Mouse (Mus musculus) forebrain, embryonic 10.5 days (tissue): Measurements from ENCODE around the gene Ppp1r13b. TPM values are rescaled to one million over a fixed set of nuclear protein-coding genes. Genes with fewer than 3 reads are reported as not detected.

Experiments
- DNase-seq: peaks from one replicate; pipeline ENCODE4 v3.0.0-alpha.2; 2017; ENCODE audit warnings: low spot score; ENCODE audit errors: extremely low spot score
- H3K27ac ChIP-seq: fragments of 300-500 bp; sonication (generic); 2 replicates; pipeline ENCODE4 v1.5.1; 2016; ENCODE audit warnings: mild to moderate bottlenecking
- H3K27me3 ChIP-seq: fragments of 300-500 bp; sonication (generic); 2 replicates; pipeline ENCODE4 v1.6.1; 2016; ENCODE audit warnings: mild to moderate bottlenecking; ENCODE audit not compliant: poor library complexity, severe bottlenecking
- H3K36me3 ChIP-seq: fragments of 300-500 bp; sonication (generic); replicated peaks from 2 replicates; pipeline ENCODE4 v1.6.1; 2016; ENCODE audit warnings: mild to moderate bottlenecking, moderate library complexity
- H3K4me1 ChIP-seq: fragments of 300-500 bp; sonication (generic); 2 replicates; pipeline ENCODE4 v1.6.1; 2016
- H3K4me3 ChIP-seq: fragments of 300-500 bp; sonication (generic); 2 replicates; pipeline ENCODE4 v1.5.1; 2016; ENCODE audit warnings: mild to moderate bottlenecking, moderate library complexity
- H3K9me3 ChIP-seq: fragments of 300-500 bp; sonication (generic); 2 replicates; pipeline ENCODE4 v1.6.1; 2016; ENCODE audit warnings: mild to moderate bottlenecking, moderate library complexity
- WGBS: fragments of 180-500 bp; shearing (Covaris S2); methylation state at CpG from one replicate; pipeline ENCODE4 v1.1.7; 2016; 5-methylcytosine and 5-hydroxymethylcytosine counted together
- polyA plus RNA-seq: library from polyadenylated mRNA; unstranded; fragments of >200 nt; fragmentation: Nextera tagmentation; extraction: Ambion mirVana; gene quantifications from 2 replicates; pipeline ENCODE4 v1.2.1, GENCODE M21; 2016

The Ppp1r13b gene
- polyA plus RNA-seq, 1 experiment from 2014 or later, result 3.1 TPM

DNA sequence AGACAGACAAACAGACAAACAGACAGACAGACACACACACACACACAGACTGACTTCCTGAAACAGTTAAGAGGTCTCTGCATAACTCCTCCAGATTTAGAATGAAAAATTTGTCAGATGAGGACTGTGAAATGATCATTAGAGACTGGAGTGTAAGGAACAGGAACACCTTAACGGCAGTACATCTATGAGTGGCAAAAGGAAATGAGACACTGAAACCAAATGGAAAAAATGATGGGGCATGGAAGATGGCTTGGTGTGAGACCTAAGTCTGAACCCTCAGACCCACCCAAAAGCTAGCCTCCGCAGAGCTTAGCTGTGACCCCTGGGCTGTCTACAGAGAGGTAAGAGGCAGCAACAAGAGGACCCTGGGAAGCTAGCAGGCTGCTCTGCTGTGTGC, 52.5 kb downstream of the Ppp1r13b start:
- Histone ChIP-seq H3K27ac (no peak overlapping the region), H3K9me3 (no peaks in the 10 kb centered on the region), H3K36me3 (no peaks in the 10 kb centered on the region), H3K4me1 (peaks cover 8% of the 10 kb centered on the region), H3K27me3 (no peaks in the 10 kb centered on the region), H3K4me3 (no peak overlapping the region)
- 94% methylated on average over 2 of the region's 2 CpGs for WGBS
- no peak for DNase-seq

DNA sequence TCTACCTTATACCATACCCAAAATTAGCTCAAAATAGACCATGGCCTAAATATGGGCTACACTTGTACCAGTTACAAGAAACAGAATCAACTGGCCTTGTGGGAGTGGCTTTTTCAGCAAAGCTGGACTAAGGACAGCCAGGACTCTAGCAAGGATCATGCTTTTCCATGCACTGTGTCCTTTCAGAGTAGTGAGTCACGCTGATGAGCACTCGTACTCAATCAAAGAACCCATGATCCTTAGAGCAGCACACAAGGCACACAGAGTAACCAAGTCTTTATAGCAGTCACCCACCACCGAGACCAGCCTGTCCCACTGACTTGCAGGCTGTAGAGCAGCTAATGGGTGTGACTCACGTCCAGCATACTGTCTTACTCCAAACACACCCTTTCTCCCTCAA, 54.4 kb downstream of the Ppp1r13b start:
- Histone ChIP-seq H3K36me3 (no peaks in the 10 kb centered on the region), H3K27me3 (no peaks in the 10 kb centered on the region), H3K27ac (no peak overlapping the region), H3K4me1 (peaks cover 8% of the 10 kb centered on the region), H3K9me3 (no peaks in the 10 kb centered on the region), H3K4me3 (no peak overlapping the region)
- DNase-seq, result no peak
- 80% methylated on average over 4 of the region's 4 CpGs for WGBS

- Histone ChIP-seq H3K4me1 (peaks cover 4% of the 10 kb centered on the region), H3K27ac (no peak overlapping the region), H3K4me3 (no peak overlapping the region), H3K27me3 (no peaks in the 10 kb centered on the region), H3K9me3 (no peaks in the 10 kb centered on the region), H3K36me3 (no peaks in the 10 kb centered on the region)
- 84% methylated on average over 10 of the region's 10 CpGs for WGBS
- no peak for DNase-seq
Measured at GRCm38 (mm10) chr12:111853011-111853436, 54.9 kb downstream of the Ppp1r13b start.

GRCm38 (mm10) chr12:111851745-111852144, 56.2 kb downstream of the Ppp1r13b start:
- 87% methylated on average over 5 of the region's 5 CpGs for WGBS

DNA sequence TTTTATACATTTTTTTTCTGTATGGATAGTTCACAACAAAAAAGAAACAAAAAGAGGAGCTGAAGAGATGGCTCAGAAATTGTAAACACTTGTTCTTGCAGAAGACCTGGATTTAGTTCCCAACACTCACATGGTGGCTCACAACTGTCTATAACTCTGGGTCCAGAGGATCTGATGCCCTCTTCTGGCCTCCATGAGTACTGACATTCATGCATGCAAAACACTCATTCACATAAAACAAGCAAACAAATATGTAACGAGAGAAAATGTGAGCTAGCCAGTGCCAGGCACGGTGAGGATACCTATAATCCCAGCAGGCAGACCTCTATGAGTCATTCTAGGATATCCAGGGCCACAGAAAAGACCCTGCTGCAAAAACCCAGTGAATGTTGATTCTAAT, 56.7 kb downstream of the Ppp1r13b start:
- no peak overlapping the region for H3K4me3 ChIP-seq
- DNase-seq, result no peak
- no peaks in the 10 kb centered on the region for H3K36me3 ChIP-seq
- H3K27ac ChIP-seq, result no peak overlapping the region
- H3K27me3 ChIP-seq, result no peaks in the 10 kb centered on the region
- no peaks in the 10 kb centered on the region for H3K4me1 ChIP-seq
- WGBS, result 66% methylated on average over 2 of the region's 2 CpGs
- no peaks in the 10 kb centered on the region for H3K9me3 ChIP-seq

More at GRCm38 (mm10) chr12:111851745-111852144, 56.2 kb downstream of the Ppp1r13b start:
- Histone ChIP-seq H3K9me3 (no peaks in the 10 kb centered on the region), H3K27me3 (no peaks in the 10 kb centered on the region), H3K36me3 (no peaks in the 10 kb centered on the region), H3K4me1 (no peaks in the 10 kb centered on the region), H3K4me3 (no peak overlapping the region), H3K27ac (no peak overlapping the region)
- no peak for DNase-seq

DNA sequence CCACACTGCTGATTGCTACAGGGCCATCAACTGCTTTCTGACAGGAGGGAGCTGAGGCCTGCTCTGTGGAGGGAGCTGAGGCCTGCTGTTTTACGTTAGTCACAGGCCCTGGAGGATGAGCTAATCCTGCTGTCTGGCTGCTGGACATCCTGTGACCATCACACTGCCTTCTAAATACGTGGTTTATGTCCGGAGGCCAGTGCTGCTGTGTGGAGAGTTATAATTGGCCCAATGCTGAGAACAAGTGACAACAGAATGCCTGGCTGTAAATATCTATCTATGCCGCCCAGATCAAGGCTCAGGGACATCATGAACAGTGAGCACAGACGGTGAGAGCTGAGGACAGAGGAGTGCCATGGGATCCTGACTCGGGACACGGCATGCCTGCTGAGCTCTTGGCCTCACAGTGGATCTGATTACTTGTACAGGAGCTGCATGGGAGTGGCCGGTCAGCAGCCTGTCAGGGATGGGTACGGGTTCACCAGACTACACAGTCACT, 59.6 kb downstream of the Ppp1r13b start:
- Histone ChIP-seq H3K36me3 (no peaks in the 10 kb centered on the region), H3K4me1 (no peaks in the 10 kb centered on the region), H3K4me3 (no peak overlapping the region), H3K27me3 (no peaks in the 10 kb centered on the region), H3K9me3 (no peaks in the 10 kb centered on the region), H3K27ac (no peak overlapping the region)
- DNase-seq, result no peak
- 67% methylated on average over 9 of the region's 9 CpGs for WGBS

DNA sequence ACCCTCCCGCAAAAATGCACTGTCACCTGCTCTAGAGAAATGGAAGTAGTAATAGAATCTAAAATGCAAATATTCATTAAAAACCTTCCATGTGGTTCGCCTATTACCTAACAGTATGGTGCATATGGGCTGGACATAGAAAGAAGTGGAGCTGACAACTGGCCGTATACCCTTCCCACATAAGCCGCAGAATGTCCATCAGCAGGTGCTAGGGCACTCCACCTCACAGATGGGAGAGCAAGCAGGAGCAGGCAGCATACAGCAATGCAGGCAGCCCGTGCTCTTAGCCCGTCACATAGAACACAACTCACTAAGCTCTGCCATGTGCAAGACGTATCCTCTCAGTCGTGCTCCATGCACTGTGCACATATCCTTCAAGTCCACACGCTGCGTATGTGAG, 61.1 kb downstream of the Ppp1r13b start:
- no peaks in the 10 kb centered on the region for H3K27me3 ChIP-seq
- no peak overlapping the region for H3K27ac ChIP-seq
- WGBS, result 89% methylated on average over 10 of the region's 10 CpGs
- H3K9me3 ChIP-seq, result no peaks in the 10 kb centered on the region
- H3K4me3 ChIP-seq, result no peak overlapping the region
- H3K4me1 ChIP-seq, result peaks cover 4% of the 10 kb centered on the region; the same call in 1 of the 2 replicates
- no peaks in the 10 kb centered on the region for H3K36me3 ChIP-seq
- DNase-seq, result no peak

GRCm38 (mm10) chr12:111845953-111846352, 62.0 kb downstream of the Ppp1r13b start:
- Histone ChIP-seq H3K4me1 (peaks cover 4% of the 10 kb centered on the region; the same call in 1 of the 2 replicates), H3K4me3 (no peak overlapping the region), H3K27ac (no peak overlapping the region), H3K36me3 (no peaks in the 10 kb centered on the region), H3K27me3 (no peaks in the 10 kb centered on the region), H3K9me3 (no peaks in the 10 kb centered on the region)
- WGBS, result 93% methylated on average over 4 of the region's 4 CpGs
- DNase-seq, result no peak

- Histone ChIP-seq H3K27me3 (no peaks in the 10 kb centered on the region), H3K4me1 (peaks cover 4% of the 10 kb centered on the region; the same call in 1 of the 2 replicates), H3K27ac (no peak overlapping the region), H3K36me3 (0 out of 2 replicates have a peak, but pooled peaks cover 2% of the 10 kb centered on the region), H3K4me3 (no peak overlapping the region), H3K9me3 (no peaks in the 10 kb centered on the region)
- 67% methylated on average over 2 of the region's 2 CpGs for WGBS
- DNase-seq, result no peak
Measured at GRCm38 (mm10) chr12:111843470-111843869, 64.4 kb downstream of the Ppp1r13b start.

DNA sequence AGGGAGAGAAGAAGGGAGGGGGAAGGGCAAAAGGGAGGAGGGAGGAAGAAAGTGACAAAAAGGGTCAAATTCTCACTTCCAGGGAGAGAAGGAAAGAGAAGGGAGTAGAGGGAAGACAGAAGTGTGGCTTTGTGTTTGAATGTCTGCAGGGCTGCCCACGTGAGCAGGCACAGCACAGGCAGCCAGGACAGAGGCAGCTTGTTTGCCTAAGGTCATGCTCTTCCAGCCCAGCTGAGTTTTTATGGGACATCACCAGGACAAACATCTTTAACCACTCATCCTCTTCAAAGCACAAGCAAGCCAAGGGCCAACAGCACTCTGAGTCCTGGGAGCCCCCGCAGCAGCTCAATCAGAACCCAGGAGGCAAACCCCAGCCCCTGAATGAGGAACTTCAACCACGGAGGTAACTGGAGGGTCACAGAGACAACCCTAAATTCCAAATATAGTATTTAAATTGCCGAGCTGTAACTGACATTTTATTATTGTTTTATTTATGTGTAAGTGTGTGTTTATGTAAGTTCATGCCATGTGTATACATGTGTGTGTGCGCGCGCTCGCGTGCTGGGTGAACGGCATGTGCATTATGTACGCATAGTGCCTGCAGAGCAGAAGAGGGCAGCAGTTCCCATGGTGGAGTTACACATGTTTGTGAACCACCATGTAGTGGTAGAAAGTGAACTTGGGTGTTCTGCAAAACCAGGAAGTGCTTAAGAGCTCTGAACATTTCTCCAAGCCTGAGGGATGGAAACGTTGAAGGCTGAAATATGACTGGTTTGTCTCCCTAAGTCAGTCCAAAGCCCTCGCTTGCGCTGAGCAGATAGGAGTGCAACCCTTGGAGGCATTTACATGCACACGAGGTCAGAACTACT, 65.1 kb downstream of the Ppp1r13b start:
- Histone ChIP-seq H3K36me3 (0 out of 2 replicates have a peak, but pooled peaks cover 2% of the 10 kb centered on the region), H3K9me3 (no peaks in the 10 kb centered on the region), H3K4me3 (no peak overlapping the region), H3K4me1 (peaks cover 4% of the 10 kb centered on the region; the same call in 1 of the 2 replicates), H3K27ac (no peak overlapping the region), H3K27me3 (no peaks in the 10 kb centered on the region)
- DNase-seq, result no peak
- 84% methylated on average over 15 of the region's 15 CpGs for WGBS

DNA sequence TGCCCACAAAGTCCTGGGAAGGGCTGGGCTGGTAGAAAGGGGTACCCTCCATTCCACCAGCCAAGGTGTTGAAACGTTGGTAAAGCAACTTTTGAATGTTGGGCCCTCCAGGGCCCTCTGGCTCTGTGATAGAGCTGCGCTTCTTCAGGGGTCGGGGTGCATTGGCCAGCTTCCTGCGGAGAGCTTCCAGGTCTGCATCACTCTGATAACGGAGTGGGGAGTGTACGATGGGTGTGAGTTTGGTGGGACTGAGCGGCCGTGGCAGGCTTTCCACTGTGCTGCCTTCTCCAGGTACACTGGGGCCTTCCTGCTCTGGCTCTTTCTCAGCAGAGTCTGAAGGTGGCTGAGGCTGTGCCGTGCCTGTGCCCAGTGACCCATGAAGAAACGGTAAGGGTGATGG, 74.5 kb downstream of the Ppp1r13b start:
- H3K27ac ChIP-seq, result no peak overlapping the region
- H3K4me3 ChIP-seq, result no peak overlapping the region
- no peaks in the 10 kb centered on the region for H3K9me3 ChIP-seq
- peaks cover 39% of the 10 kb centered on the region for H3K36me3 ChIP-seq
- WGBS, result 88% methylated on average over 10 of the region's 10 CpGs
- no peaks in the 10 kb centered on the region for H3K4me1 ChIP-seq
- H3K27me3 ChIP-seq, result no peaks in the 10 kb centered on the region
- DNase-seq, result no peak

DNA sequence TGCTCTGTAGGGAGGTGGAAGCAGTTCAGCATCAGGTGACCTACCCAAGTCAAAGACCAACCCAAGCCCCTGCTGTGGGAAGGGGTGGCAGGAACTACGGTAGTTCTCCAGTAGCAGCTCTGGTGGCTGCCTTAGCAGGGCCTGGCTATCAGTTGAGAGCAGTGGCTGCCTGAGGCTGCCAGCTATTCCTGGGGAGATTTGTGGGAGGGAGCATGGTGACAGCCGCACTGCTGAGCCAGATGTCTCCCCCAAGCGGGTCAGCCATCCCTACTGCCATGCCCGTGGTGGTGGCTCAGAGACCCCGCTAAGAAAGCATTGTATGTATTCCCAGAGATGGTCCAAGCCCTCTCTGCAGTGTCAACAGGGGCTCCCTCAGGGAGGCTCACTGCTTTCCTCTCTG, 75.3 kb downstream of the Ppp1r13b start:
- no peak overlapping the region for H3K4me3 ChIP-seq
- H3K27me3 ChIP-seq, result no peaks in the 10 kb centered on the region
- peaks cover 47% of the 10 kb centered on the region for H3K36me3 ChIP-seq
- WGBS, result 83% methylated on average over 5 of the region's 5 CpGs
- no peak for DNase-seq
- no peak overlapping the region for H3K27ac ChIP-seq
- no peaks in the 10 kb centered on the region for H3K9me3 ChIP-seq
- no peaks in the 10 kb centered on the region for H3K4me1 ChIP-seq

DNA sequence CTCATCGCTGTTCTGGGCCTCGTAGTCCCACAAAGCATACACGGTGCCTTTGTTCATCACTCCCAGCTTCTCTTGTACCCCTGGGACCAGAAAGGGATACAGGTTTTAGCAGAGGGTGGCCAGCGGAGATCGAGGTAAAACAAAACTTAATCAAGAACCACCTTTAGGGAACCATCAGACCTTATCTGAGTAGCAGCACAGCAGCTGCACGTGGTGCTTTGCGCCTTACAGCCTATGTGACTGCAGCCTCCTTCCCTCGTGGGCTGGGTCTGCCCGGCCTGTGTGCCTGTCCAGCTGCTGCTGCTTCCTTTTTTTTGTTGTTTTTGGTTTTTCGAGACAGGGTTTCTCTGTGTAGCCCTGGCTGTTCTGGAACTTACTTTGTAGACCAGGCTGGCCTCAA, 77.5 kb downstream of the Ppp1r13b start:
- DNase-seq, result no peak
- Histone ChIP-seq H3K27me3 (no peaks in the 10 kb centered on the region), H3K4me1 (no peaks in the 10 kb centered on the region), H3K27ac (no peak overlapping the region), H3K4me3 (no peak overlapping the region), H3K36me3 (peaks cover 70% of the 10 kb centered on the region), H3K9me3 (no peaks in the 10 kb centered on the region)
- 89% methylated on average over 10 of the region's 10 CpGs for WGBS
